Mouse (Mus musculus) limb, embryonic 13.5 days (tissue): Measurements from ENCODE around the gene Ncoa1. TPM values are rescaled to one million over a fixed set of nuclear protein-coding genes. Genes with fewer than 3 reads are reported as not detected.

Experiments
- ATAC-seq: fragments of 200-750 bp; cut with Nextera tagmentation; 2 replicates; pipeline ENCODE4 v1.8.0; 2017; ENCODE audit warnings: low read depth, moderate number of reproducible peaks, moderate TSS enrichment; ENCODE audit not compliant: low FRiP score
- H3K27ac ChIP-seq: fragments of 300-500 bp; sonication (generic); 2 replicates; pipeline ENCODE4 v1.5.1; 2015; ENCODE audit warnings: inconsistent platforms, mild to moderate bottlenecking, moderate library complexity
- H3K27me3 ChIP-seq: fragments of 300-500 bp; sonication (generic); 2 replicates; pipeline ENCODE4 v1.6.1; 2015; ENCODE audit warnings: mild to moderate bottlenecking, inconsistent platforms
- H3K36me3 ChIP-seq: fragments of 300-500 bp; sonication (generic); 2 replicates; pipeline ENCODE4 v1.6.1; 2015; ENCODE audit warnings: inconsistent platforms, mild to moderate bottlenecking, moderate library complexity
- H3K4me1 ChIP-seq: fragments of 300-500 bp; sonication (generic); 2 replicates; pipeline ENCODE4 v1.6.1; 2015; ENCODE audit warnings: inconsistent platforms
- H3K4me2 ChIP-seq: fragments of 300-500 bp; sonication (generic); replicated peaks from 2 replicates; pipeline ENCODE4 v1.6.1; 2015; ENCODE audit warnings: inconsistent platforms, mild to moderate bottlenecking, moderate library complexity
- H3K4me3 ChIP-seq: fragments of 300-500 bp; sonication (generic); 2 replicates; pipeline ENCODE4 v1.5.1; 2015; ENCODE audit warnings: moderate library complexity, mild to moderate bottlenecking, inconsistent platforms
- H3K9ac ChIP-seq: fragments of 300-500 bp; sonication (generic); 2 replicates; pipeline ENCODE4 v1.6.1; 2015; ENCODE audit warnings: mild to moderate bottlenecking, inconsistent platforms
- H3K9me3 ChIP-seq: fragments of 300-500 bp; sonication (generic); 2 replicates; pipeline ENCODE4 v1.6.1; 2016; ENCODE audit warnings: inconsistent platforms
- WGBS: fragments of 180-500 bp; shearing (Covaris S2); methylation state at CpG from one replicate; pipeline ENCODE4 v1.1.7; 2015; 5-methylcytosine and 5-hydroxymethylcytosine counted together
- polyA plus RNA-seq: library from polyadenylated mRNA; unstranded; fragments of >200 nt; fragmentation: Nextera tagmentation; extraction: Ambion mirVana; gene quantifications from 2 replicates; pipeline ENCODE4 v1.2.1, GENCODE M21; 2015

The Ncoa1 gene
- polyA plus RNA-seq, 1 experiment from 2014 or later: 9.7 TPM

- WGBS: 92% methylated on average over 4 of the region's 4 CpGs
- Histone ChIP-seq H3K4me2 (no peak overlapping the region), H3K9me3 (no peaks in the 10 kb centered on the region), H3K9ac (no peak overlapping the region), H3K27me3 (no peaks in the 10 kb centered on the region), H3K4me3 (no peak overlapping the region), H3K27ac (no peak overlapping the region), H3K36me3 (peaks cover 76% of the 10 kb centered on the region), H3K4me1 (peaks cover 5% of the 10 kb centered on the region)
- ATAC-seq: no peak
Measured at GRCm38 (mm10) chr12:4198702-4199101, 278.3 kb downstream of the Ncoa1 start.

Other genes with a start within 250 kb of the Ncoa1 start
- gene Ptrhd1, start 243.2 kb downstream of the Ncoa1 start, polyA plus RNA-seq: 4.3 and 5.0 TPM in 2 replicates
- 15.6 TPM in 2 replicates for gene Cenpo, start 242.9 kb downstream of the Ncoa1 start, polyA plus RNA-seq
- 33.0 and 35.8 TPM in 2 replicates for gene Itsn2, start 115.5 kb upstream of the Ncoa1 start, polyA plus RNA-seq
- not detected in 2 replicates for gene Gm3625, start 115.7 kb upstream of the Ncoa1 start, polyA plus RNA-seq